Mouse (Mus musculus) cerebellum, adult 11 months (tissue): ENCODE results near the gene Gga2.
A peak's percentile ranks its signal among the peaks of the same experiment; 100 is the strongest.

Source experiments
- DNase-seq: peaks from one replicate; pipeline ENCODE4 v3.0.0; 2022

The Gga2 gene

GRCm38 (mm10) chr7:122020667-122021354 lies at the start of gene Gga2:
Gene Gga2 (minus strand): TSS chr7:122021222.
- peak; percentile 86 for DNase-seq

- no peak for DNase-seq
Observed at GRCm38 (mm10) chr7:122067517-122068381, 46.7 kb upstream of the Gga2 start.

- peak; percentile 94 for DNase-seq
Observed at GRCm38 (mm10) chr7:122066945-122067516, 46.0 kb upstream of the Gga2 start, which contains the start of the genes Ubfd1 and Ears2. Gene Ubfd1 (plus strand): TSS chr7:122067175. Gene Ears2 (minus strand): TSS chr7:122067263.

- DNase-seq = no peak
Observed at GRCm38 (mm10) chr7:122066102-122066944, 45.3 kb upstream of the Gga2 start.

- DNase-seq = no peak
Observed at GRCm38 (mm10) chr7:122065656-122066055, 44.6 kb upstream of the Gga2 start.

- DNase-seq = no peak
Observed at GRCm38 (mm10) chr7:122056633-122057032, 35.6 kb upstream of the Gga2 start.

GRCm38 (mm10) chr7:122050834-122051233 lies 29.8 kb upstream of the Gga2 start:
- DNase-seq = no peak

GRCm38 (mm10) chr7:122048191-122048590 lies 27.2 kb upstream of the Gga2 start:
- no peak for DNase-seq

- no peak for DNase-seq
Observed at GRCm38 (mm10) chr7:122046813-122047212, 25.8 kb upstream of the Gga2 start.

- no peak for DNase-seq
Observed at GRCm38 (mm10) chr7:122045711-122046110, 24.7 kb upstream of the Gga2 start.

GRCm38 (mm10) chr7:122045181-122045634 lies 24.2 kb upstream of the Gga2 start:
- DNase-seq = no peak

- no peak for DNase-seq
Observed at GRCm38 (mm10) chr7:122044106-122044505, 23.1 kb upstream of the Gga2 start.

- DNase-seq = no peak
Observed at GRCm38 (mm10) chr7:122034348-122034747, 13.3 kb upstream of the Gga2 start.

GRCm38 (mm10) chr7:122033371-122033770 lies 12.3 kb upstream of the Gga2 start:
- DNase-seq = no peak

- DNase-seq = no peak
Observed at GRCm38 (mm10) chr7:122022131-122022530, 1.1 kb upstream of the Gga2 start.

GRCm38 (mm10) chr7:122020273-122020666 lies 752 bp downstream of the Gga2 start:
- DNase-seq = no peak

- DNase-seq = no peak
Observed at GRCm38 (mm10) chr7:122018978-122019377, 2.0 kb downstream of the Gga2 start.

GRCm38 (mm10) chr7:122018247-122018646 lies 2.8 kb downstream of the Gga2 start:
- DNase-seq = no peak

GRCm38 (mm10) chr7:122015734-122016133 lies 5.3 kb downstream of the Gga2 start:
- DNase-seq = no peak

- no peak for DNase-seq
Observed at GRCm38 (mm10) chr7:122015105-122015504, 5.9 kb downstream of the Gga2 start.

- no peak for DNase-seq
Observed at GRCm38 (mm10) chr7:122012949-122013348, 8.1 kb downstream of the Gga2 start.

GRCm38 (mm10) chr7:122012370-122012769 lies 8.7 kb downstream of the Gga2 start:
- no peak for DNase-seq

- no peak for DNase-seq
Observed at GRCm38 (mm10) chr7:122000396-122000795, 20.6 kb downstream of the Gga2 start.
